Mouse (Mus musculus) B cell, adult 2 months (primary cell): ENCODE results near the gene Mmgt2.

Source experiments
- DNase-seq, 2 experiments: peaks; one replicate each; pipeline ENCODE4 v3.0.0; 2022

Gene Mmgt2

DNA sequence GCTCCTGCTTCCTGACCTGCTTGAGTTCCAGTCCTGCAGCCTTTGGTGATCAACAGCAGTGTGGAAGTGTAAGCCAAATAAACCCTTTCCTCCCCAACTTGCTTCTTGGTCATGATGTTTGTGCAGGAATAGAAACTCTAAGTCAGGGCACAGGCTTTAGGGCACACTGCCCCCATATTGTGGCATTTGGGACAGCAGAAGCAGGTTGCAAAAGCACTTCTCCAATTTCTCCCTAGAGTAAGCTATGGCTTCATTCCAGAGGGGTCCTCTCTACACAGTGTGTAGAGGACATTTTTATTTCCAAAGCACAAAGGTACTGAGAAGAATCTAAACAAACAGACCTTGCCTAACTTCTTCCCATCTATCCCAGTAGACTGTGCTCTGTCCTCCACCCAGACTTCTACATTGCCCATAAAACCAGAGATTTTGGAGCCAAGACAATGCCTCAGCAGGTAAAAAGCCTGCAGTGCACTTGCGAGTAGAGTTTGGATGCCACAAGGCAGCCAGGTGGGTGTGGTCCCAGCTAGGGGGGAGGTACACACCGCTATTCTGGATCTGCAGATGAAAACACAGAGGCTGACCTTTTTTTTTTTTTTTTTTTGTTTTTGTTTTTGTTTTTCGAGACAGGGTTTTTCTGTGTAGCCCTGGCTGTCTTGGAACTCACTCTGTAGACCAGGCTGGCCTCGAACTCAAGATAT lies 26.7 kb upstream of the Mmgt2 start:
- no peak for DNase-seq

DNA sequence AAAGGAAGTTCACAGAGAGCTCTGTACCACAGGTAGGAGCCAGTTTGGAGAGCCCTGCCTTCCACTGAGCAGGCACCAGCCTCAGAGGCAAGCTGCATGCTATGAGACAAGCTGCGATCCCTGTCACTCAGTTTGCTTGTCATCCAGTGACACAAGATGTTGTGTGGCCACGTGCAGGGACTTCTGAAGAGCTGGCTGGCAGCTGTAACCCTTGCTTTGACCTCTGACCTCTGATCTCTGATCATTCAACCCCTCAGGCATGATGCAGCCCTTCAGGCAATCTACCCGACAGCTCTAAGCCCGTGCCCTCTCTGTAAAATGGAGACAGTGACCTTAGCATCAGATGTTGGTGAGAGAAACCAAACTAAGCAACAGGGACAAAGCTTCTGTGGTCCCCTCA lies 25.6 kb upstream of the Mmgt2 start:
- no peak for DNase-seq

DNA sequence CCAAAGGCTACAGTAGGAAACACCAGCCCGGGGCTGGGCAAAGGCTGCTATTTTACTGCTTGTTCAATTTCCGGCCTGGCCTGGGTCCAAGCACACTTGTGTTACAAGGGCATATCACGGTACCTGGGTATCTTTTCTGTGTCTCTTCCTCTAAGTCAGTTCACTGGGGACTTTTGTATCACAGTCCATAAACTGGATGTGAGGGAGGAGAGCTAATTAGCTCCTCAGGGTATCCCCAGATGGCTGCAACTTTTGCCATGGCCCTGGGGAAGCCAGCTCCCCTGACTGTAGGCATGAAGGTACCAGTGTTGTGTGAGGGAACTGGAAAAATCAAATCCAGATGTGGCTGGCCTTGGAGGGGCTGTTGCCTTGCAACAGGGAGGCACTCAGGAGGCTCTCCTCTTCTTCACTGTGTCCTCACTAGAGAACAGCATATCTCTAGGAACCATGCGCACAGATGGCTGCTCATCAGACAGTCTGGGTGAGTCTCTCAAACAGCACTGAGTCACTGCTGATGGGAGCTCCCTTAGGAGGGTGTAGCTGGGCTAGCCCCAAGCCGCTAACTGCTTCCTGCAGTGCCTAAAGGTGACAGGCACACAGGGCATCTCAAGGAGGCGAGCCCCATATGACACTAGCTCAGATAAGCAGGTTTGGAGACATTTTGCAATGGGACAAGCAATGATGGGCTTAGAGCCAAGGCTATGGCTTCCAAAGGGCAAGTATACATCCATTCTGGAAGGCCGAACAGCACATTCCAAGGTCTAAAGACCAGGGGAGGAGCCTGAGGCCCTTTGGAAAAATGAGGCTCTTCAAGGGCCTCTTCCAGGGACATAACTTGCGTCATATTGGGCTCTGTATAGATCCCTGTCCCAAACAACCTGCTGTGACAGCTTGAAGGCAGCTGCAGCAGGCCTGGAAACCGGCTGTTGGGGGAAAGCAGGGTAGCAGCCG lies 23.8 kb upstream of the Mmgt2 start:
- DNase-seq, result no peak

DNA sequence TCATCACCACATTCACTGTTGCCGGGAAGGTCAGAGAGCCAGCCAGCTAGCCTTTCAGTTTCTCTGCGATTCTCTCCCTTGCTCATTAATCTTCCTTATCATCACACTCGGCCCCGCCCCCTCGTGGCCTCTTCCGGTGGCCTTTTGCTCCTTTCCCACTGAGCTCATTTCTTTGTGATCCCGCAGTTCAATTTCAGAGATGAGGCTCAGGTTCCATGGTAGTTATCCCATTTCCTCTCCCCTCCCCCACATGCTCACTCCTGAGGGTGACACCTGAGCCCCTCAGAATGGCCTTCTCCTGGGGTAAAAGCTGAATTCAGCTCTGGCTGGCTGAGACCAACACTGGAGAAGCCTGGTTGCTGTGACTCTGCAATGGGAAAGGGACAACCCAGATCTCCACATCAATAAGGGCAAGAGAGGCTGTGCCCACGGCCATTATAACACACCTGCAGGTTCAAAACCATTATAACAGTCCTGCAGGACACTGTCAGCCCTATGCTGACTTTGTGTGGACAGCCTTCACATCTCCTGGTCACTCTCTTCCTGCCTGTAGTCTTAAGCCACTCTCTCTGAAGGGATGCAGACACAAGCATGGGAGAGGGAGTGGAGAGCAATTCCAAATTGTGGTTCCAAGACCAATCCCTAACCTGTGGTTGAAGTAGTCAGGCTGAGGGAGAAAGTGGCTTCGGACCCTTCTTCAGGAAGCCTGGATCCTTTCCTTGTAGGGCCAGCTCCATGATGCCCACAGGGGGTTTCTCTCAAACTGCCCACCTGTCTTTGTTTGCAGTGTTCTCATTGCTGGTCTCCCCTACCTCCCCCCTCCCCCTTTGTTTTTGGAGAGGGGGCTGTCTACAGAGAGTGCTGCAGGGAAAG lies 18.9 kb upstream of the Mmgt2 start:
- DNase-seq, result peak in 1 of 2 experiments; percentile 23

DNA sequence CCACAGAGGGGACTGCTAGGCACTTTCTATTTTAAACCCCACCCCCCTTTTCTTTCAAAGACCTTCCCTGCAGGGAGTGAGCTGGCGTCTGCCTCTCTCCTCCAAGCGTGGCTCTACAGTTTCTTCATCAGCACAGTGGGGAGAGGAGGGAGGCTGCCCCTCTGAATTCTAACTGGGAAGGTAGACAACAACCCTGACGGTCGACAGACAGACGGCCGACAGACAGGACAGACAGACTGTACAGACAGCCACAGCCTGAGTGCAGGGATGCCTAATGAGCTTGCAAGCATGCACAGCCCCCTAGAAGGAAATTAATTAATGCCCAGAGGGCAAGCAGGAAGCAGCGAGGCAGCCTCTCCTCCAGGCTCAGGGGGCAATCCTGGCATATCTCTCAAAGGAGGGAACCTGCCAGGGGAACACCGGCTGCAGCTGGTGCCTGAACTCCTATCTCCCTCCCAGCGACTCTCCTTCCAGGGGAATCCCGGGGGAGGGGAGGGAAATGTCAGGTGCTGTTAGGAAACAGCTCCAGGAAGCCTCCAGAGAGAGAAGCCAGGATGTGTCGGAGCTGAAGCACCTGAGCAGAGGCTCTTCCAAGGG lies 18.1 kb upstream of the Mmgt2 start:
- DNase-seq, result no peak

DNA sequence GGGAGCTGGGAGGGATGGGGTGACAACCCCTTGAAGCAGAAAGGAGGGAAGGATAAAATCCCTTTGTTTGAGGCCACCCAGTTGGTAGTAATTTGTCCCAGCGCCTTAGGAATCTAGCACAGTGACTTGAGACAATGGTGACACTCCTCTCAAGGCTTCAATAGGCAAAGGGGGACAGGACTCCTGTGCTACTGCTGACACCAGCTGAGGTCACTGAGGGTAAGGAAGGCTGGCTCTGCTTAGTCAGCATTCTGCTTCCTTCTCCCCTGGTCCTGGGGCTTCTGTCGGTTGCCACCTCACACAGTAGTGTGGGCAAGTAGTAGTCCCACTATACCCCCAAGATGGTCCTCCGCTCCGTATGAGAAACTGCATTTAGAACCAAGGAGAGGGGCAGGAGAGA lies 17.3 kb upstream of the Mmgt2 start:
- DNase-seq, result no peak

DNA sequence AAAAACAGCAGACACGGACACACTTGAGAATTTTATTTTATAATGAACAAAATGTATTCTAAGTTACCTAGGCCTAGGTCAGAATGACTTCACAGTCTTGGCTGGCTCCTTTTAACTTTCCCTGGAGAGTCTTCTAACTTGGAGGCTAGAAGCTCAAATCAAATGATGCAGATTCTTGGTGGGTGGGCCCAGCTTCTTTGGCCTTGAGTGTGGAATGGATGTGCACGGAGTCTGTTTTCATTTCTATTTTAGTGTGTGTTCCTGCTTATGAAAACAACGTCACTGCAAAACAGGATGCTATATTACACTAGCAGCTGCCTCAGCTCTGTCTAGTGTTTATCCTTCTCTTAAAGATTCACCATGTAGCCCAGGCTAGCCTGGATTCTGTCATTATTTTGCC lies 13.1 kb upstream of the Mmgt2 start:
- DNase-seq, result no peak

DNA sequence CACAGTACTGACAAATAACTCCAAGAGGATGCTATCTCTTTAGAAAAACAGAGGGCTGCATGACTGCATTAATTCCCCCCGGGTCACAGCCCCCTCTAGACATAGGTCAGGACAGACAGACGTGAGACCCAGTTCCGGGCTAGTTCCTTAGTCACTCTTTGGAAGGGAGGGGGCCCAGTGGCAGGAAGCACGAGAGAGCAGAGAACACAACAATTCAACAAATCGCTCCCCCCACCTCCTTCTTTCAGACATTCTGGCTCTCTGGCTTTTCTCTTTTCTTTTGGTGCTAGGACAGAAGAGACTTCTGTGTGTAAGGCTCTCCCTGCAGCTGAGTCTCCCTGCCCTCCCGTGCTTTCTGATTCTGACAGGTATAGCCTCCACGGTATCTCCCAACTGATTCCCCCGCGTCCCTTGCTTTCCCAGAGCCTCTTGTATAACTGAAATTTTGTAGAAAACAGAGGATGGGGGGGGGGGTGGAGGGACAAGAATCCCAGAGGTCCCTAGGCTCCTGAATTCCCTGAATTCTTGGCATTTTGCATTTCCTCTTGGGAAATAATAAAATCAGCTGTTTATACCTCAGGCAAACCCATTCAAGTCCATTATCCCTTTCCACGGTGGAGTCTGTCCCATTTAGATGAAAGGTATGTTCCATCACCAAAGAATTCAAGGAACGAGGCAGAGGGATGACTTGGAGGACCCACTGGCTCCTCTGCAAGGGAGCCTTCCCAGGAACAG lies 12.2 kb upstream of the Mmgt2 start:
- DNase-seq, result no peak

DNA sequence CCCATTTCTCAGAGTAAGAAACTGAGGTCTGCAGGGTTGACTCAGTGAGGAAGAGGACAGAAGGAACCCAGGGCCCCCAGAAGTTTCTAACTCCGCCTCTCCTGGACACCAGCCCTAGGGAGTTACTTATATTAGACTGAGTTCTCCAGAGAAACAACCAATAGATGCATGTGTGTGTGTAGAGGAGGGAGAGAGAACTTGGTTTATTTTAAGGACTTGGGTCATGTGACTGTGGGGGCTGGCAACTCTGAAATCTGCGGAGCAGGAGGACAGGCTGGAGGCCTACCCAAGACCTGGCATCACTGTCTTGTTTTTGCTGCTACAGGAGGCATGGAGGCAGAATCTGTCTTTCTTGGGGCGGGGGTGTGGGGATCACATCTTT lies 11.6 kb upstream of the Mmgt2 start:
- no peak for DNase-seq

DNA sequence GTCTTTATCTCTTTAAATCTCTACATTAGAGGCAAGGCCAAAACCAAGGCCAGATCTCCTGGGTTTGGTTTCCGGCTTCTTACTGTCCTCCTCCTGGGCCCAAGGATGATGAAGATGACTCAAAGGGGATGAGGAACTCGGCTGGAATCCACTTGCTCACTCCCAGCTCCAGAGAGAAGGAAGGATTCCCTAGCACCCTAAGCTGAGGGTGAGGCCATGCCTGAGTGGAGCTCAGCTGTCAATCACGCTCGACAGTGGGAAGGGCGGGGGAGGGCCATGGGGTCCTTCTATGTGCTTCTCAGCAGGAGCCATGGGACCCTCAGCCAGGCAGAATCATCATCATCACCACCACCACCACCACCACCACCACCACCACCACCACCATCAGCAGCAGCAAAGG lies 11.1 kb upstream of the Mmgt2 start:
- DNase-seq, result no peak

DNA sequence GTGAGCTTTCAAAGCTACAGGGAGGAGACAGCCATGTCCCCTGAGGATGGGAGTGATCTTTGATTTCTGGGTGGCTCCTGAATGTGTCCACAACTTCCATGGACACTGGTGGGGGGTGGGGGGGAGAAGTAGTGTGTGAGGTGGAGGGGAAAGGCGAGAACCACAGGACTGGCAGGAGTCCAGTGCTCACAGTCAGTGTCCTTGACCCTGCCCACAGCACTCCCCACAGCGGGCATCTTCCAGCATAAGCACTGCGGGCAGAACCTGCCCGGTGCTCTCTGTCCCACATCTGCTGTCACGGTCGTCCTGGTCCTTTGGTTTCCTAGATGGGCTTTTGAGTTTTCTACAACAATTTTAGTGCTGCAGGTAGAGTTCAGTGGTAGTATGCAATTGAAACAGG lies 10.7 kb upstream of the Mmgt2 start:
- DNase-seq, result no peak

DNA sequence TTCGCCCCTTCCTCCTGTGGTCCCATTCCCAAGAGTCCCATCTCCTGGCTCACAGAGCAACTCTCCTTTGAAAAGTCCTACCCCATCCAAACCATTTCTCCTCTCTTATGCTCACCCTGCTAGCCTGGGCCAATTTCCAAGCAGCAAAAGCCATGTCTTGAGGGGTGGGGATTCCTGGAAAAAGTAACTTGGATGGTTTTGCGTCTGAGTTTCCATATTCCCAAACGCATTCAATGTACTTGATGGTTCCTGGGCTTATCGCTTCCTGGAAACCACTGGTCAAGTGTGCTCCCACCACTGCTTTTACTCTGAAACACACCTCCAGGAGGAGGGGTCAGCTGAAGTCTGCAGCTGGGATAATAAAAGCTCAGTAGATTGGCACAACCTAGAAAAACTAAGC lies 10.1 kb upstream of the Mmgt2 start:
- no peak for DNase-seq

DNA sequence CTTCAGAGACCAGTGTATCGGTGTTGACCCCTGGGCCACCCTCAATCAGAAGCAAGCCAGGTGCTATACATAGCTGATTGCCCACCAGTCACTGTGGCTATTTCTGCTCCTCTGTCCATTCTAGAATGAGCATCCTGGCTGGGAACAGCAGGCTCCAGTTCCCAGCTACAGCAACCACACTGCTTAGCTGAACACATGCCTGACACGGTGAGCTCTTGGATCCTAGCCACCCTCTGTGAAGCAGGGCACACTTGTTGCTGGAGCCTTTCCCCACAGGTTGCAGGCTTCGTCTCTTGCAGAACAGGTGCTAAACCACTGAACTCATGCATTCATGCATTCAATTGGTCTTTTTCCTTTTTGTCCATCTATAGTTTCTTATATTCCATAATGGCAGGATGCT lies 8.1 kb upstream of the Mmgt2 start:
- DNase-seq, result no peak

DNA sequence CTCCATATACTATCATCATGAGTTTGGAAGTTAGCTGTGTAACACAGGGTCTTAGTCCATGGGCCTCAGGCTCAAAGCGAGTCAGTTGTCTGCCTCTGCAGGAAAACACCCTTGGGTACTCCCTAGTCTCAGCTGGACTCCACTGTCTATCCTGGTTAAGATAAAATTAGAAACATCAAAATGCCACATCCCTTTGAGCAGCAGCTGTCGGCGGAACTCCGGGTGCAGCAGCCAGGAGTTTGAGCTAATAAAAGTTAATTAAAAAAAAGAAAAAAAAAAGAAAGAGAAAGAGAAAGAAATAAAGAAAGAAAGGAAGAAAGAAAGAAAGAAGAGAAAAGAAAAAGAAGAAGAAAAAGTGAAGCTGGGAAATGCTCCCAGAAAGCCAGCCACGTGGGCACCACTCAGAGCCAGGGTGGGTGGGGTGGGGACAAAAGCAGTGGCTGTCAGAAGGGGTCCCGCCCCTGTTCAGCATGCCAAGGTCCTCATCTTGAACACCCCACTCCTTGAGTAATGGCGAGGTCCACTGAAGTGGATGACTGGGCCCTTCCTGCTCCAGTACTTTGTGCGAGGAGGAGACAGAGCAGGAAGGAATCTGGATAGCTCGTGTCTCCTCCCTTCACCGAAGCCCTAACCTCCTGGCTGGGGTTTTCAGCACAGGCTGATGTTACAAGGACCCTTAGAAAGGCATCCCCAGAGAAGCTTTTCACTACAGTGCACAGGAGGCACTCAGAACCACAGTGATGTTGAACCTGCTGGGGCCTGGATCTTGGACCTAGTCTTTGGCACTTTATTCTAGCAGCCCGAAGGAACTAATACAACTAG lies 6.2 kb upstream of the Mmgt2 start:
- DNase-seq, result no peak

DNA sequence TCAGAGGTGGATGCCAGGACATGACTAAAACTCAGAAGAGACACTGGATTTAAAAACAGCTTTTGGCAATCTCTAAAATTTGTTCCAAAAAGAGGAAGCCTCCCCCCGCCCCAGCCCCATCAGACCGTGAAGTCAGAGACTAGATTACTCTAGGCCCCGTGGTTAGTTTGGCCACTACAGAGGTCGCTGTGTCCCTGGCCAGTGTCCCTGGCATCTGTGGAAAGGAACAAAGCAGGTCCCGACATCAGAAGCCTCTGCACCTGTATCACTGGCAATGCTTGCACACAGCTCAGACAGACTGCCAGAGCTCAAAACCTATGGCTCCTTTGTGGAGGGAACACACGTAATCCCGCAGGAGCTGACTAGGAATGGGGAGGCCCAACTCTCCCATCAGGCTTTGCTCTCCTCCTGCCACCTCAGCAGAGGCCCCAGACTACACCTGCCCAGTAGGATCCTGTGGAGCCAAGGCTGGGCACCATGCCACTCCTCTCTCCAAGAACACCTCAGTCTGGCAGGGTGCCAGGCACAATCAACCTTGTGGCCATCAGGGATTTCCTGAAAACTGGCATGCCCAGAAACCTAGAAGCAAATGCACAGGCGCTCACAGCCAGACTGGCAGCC lies 5.3 kb upstream of the Mmgt2 start:
- DNase-seq, result peak; percentile 40 to 55

DNA sequence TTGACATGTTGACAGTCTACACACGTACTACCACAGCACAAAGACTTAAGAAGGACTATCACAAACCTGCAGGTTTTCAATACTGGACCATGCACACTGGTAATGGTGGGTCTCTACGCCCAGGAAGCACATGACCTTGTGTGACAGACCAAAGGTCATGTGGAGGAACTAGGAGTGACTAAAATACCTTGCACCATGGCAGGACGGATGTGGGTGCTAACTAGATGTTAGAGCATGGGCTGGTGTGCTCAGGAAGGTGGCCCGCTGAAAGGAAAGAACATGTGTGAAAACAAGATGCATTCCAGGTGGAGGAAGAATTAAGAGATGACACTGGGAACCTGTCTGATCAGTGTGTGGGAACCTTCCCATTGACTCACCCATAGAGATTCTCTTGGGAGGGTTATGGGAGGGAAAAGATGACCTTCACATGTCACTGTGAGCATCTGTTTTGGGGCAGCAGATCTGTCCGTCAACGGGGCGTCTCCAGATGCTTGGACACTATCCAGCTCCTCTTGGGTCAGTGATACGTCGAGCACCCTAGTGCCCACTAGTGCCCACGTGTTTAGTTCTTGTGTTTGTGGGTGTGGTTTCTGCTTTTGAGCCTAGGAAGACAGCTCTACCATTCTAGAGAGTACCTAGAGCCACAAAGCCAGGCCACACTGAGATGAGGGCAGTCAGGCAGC lies 4.6 kb upstream of the Mmgt2 start:
- peak in 1 of 2 experiments; percentile 10 for DNase-seq

DNA sequence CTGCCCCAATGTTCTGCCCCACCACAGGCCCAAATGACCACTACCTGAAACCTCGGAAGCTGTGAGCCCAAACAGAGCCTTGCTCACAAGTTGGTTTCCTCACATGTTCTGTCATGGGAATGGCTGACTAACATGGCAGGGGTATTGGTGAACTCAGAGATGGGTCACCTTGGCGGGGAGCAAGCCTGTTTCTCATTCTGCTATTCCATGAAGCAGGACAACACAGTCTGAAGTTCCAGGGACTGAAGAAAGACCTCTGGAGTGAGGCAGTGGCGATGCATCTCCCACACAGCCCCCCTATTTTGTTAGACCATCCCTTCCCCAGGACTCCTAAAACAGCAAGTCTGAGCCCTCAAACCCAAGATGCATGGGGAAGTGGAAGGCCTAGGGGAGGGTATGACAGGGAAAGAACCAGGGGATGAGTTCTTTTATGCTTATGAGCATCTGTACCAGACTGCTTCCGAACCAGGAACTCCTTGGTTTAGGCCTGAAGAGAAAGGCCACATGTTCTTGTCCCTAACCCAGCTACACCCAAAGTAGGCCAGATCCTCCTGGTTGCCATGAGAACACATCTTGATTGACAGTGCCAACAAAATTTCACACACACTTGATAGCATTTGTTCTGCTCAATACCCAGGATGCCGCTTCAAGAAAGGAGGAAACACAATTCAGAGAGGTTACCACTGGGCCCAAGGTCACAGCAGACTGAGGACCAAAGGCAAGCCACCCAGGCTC lies 3.7 kb upstream of the Mmgt2 start:
- no peak for DNase-seq

DNA sequence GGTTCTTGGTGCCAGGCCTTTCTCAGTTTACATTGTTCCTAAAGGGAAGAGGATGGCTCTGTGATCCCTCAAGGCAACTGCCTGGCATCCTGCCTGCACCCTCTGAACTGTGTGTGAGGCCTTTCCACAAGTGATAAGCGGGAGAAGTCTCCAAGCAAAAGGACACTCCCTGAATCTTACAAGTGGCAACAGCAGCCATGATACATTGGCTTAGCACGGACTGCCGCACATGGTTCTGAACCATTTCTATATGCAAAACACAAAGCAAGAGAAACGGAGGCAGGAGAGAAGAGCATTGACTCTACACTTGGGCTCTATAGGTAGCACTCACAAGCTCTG lies 3.2 kb upstream of the Mmgt2 start:
- DNase-seq, result no peak

DNA sequence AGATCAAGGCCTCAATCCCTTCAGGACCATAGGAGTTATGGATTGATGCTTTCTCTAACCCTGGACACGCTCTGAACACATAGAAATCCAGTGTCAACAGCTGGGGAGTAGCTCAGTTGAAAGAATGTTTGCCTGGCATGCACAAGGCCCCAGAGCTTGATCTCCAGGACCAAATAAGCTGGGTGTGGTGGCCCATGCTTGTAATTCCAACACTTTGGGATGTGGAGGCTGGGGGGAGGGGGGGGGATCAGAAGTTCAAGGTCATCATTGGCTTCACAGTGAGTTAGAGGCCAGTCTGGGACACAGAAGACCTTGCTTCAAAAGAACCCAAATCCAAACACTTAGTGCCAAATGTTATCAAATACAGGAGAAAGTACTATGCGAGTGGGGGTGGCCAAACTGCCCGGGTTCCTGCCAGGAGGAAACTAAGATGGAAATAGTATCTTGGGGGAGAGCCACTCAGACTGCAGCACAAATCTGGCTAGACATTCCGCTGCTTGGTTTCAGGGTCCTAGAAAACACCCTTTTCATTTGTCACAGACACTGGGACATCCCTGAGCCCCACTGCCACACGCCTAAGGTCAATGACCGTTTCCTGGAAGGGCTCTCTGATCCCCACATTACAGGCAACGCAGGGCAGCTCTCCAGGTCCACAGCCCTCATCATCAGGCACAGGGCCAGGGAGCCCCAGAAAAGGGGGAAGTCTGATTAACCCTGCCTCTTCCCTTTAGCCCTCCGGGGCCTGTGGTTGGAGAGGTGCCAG lies 2.6 kb upstream of the Mmgt2 start:
- DNase-seq, result peak in 1 of 2 experiments; percentile 13
